Mouse (Mus musculus): ENCODE results near the gene Pard6b. TPM values are rescaled to one million over a fixed set of nuclear protein-coding genes. Genes with fewer than 3 reads are reported as not detected.

Gene Pard6b
- total and polyA plus RNA-seq, 2 experiments from 2014 or later, result 3.5 to 6.5 TPM

- ATAC-seq (ENCODE audit: insufficient read depth, low read depth), result no peak
- 81% methylated on average over 5 of the region's 5 CpGs for WGBS
- peak overlapping the region; percentile 73; the same call in 1 of the 2 replicates for H3K27ac ChIP-seq (ENCODE audit: low read depth)
- no peaks in the 10 kb centered on the region for H3K9me3 ChIP-seq (replicated peaks; ENCODE audit: control insufficient read depth, low read length)
- no peak for DNase-seq (ENCODE audit: low spot score)
- no peak for TF ChIP-seq EP300 (IDR thresholded peaks at IDR 0.05; ENCODE audit: low read depth)
- H3K27me3 ChIP-seq (ENCODE audit: control insufficient read depth, insufficient read depth, low read length), result 0 out of 2 replicates have a peak, but pooled peaks cover 2% of the 10 kb centered on the region
- H3K36me3 ChIP-seq (replicated peaks; ENCODE audit: control insufficient read depth, insufficient read depth, low read length), result no peaks in the 10 kb centered on the region
- H3K9ac ChIP-seq (replicated peaks; ENCODE audit: low read depth, low read length), result no peak overlapping the region
- H3K4me2 ChIP-seq (ENCODE audit: low read depth, low read length), result no peak overlapping the region
- peaks cover 8% of the 10 kb centered on the region; the same call in 1 of the 2 replicates for H3K4me1 ChIP-seq (ENCODE audit: control insufficient read depth, insufficient read depth)
- no peak overlapping the region for H3K4me3 ChIP-seq (ENCODE audit: low read depth, low read length)
Observed at GRCm38 (mm10) chr2:168073722-168074121, 7.1 kb upstream of the Pard6b start.

GRCm38 (mm10) chr2:168074457-168074856 is 6.3 kb upstream of the Pard6b start:
- no peak for DNase-seq (ENCODE audit: low spot score)
- 0 out of 2 replicates have a peak, but pooled peaks cover 2% of the 10 kb centered on the region for H3K27me3 ChIP-seq (ENCODE audit: control insufficient read depth, insufficient read depth, low read length)
- no peak overlapping the region for H3K9ac ChIP-seq (replicated peaks; ENCODE audit: low read depth, low read length)
- no peaks in the 10 kb centered on the region for H3K36me3 ChIP-seq (replicated peaks; ENCODE audit: control insufficient read depth, insufficient read depth, low read length)
- H3K4me1 ChIP-seq (ENCODE audit: control insufficient read depth, insufficient read depth), result peaks cover 8% of the 10 kb centered on the region; the same call in 1 of the 2 replicates
- H3K4me2 ChIP-seq (ENCODE audit: low read depth, low read length), result no peak overlapping the region
- 71% methylated on average over 3 of the region's 3 CpGs for WGBS
- no peak overlapping the region for H3K27ac ChIP-seq (ENCODE audit: low read depth)
- H3K9me3 ChIP-seq (replicated peaks; ENCODE audit: control insufficient read depth, low read length), result no peaks in the 10 kb centered on the region
- ATAC-seq (ENCODE audit: insufficient read depth, low read depth), result no peak
- no peak overlapping the region for H3K4me3 ChIP-seq (ENCODE audit: low read depth, low read length)
- TF ChIP-seq EP300 (IDR thresholded peaks at IDR 0.05; ENCODE audit: low read depth) (no peak), CTCF (IDR thresholded peaks at IDR 0.05; ENCODE audit: low read depth) (no peak)

GRCm38 (mm10) chr2:168076840-168077576 is 3.8 kb upstream of the Pard6b start:
- Histone ChIP-seq H3K4me1 (ENCODE audit: control insufficient read depth, insufficient read depth) (0 out of 2 replicates have a peak, but pooled peaks cover 11% of the 10 kb centered on the region), H3K4me2 (ENCODE audit: low read depth, low read length) (no peak overlapping the region), H3K36me3 (replicated peaks; ENCODE audit: control insufficient read depth, insufficient read depth, low read length) (no peaks in the 10 kb centered on the region), H3K4me3 (ENCODE audit: low read depth, low read length) (no peak overlapping the region), H3K27me3 (ENCODE audit: control insufficient read depth, insufficient read depth, low read length) (0 out of 2 replicates have a peak, but pooled peaks cover 8% of the 10 kb centered on the region), H3K27ac (ENCODE audit: low read depth) (no peak overlapping the region), H3K9ac (replicated peaks; ENCODE audit: low read depth, low read length) (no peak overlapping the region), H3K9me3 (replicated peaks; ENCODE audit: control insufficient read depth, low read length) (no peaks in the 10 kb centered on the region)
- ATAC-seq (ENCODE audit: insufficient read depth, low read depth) (no peak), DNase-seq (ENCODE audit: low spot score) (no peak)
- 73% methylated on average over 20 of the region's 20 CpGs for WGBS
- no peak for TF ChIP-seq EP300 (IDR thresholded peaks at IDR 0.05; ENCODE audit: low read depth)
- no peak for TF ChIP-seq CTCF (IDR thresholded peaks at IDR 0.05; ENCODE audit: low read depth)

- Histone ChIP-seq H3K4me2 (ENCODE audit: low read depth, low read length) (no peak overlapping the region), H3K9ac (replicated peaks; ENCODE audit: low read depth, low read length) (no peak overlapping the region)
- no peak for ATAC-seq (ENCODE audit: insufficient read depth, low read depth)
Observed at GRCm38 (mm10) chr2:168078107-168078830, 2.5 kb upstream of the Pard6b start.

GRCm38 (mm10) chr2:168081299-168081932 is 612 bp downstream of the Pard6b start:
- H3K4me2 ChIP-seq (ENCODE audit: low read depth, low read length), result peak overlapping the region; percentile 99
- H3K27ac ChIP-seq (ENCODE audit: low read depth), result peak overlapping the region; percentile 81
- peak overlapping the region; percentile 71 for H3K9ac ChIP-seq (replicated peaks; ENCODE audit: low read depth, low read length)
- H3K27me3 ChIP-seq (ENCODE audit: control insufficient read depth, insufficient read depth, low read length), result 0 out of 2 replicates have a peak, but pooled peaks cover 8% of the 10 kb centered on the region
- ATAC-seq (ENCODE audit: insufficient read depth, low read depth) (no peak; the same call in 1 of the 2 replicates), DNase-seq (ENCODE audit: low spot score) (no peak)
- no peaks in the 10 kb centered on the region for H3K36me3 ChIP-seq (replicated peaks; ENCODE audit: control insufficient read depth, insufficient read depth, low read length)
- TF ChIP-seq EP300 (IDR thresholded peaks at IDR 0.05; ENCODE audit: low read depth) (no peak), CTCF (IDR thresholded peaks at IDR 0.05; ENCODE audit: low read depth) (no peak)
- H3K4me3 ChIP-seq (ENCODE audit: low read depth, low read length), result peak overlapping the region; percentile 86
- 0 out of 2 replicates have a peak, but pooled peaks cover 11% of the 10 kb centered on the region for H3K4me1 ChIP-seq (ENCODE audit: control insufficient read depth, insufficient read depth)
- under 1% methylated on average over 48 of the region's 49 CpGs for WGBS
- no peaks in the 10 kb centered on the region for H3K9me3 ChIP-seq (replicated peaks; ENCODE audit: control insufficient read depth, low read length)

More at GRCm38 (mm10) chr2:168078107-168078830, 2.5 kb upstream of the Pard6b start:
- 0 out of 2 replicates have a peak, but pooled peaks cover 8% of the 10 kb centered on the region for H3K27me3 ChIP-seq (ENCODE audit: control insufficient read depth, insufficient read depth, low read length)
- DNase-seq (ENCODE audit: low spot score), result no peak
- no peaks in the 10 kb centered on the region for H3K9me3 ChIP-seq (replicated peaks; ENCODE audit: control insufficient read depth, low read length)
- 0 out of 2 replicates have a peak, but pooled peaks cover 11% of the 10 kb centered on the region for H3K4me1 ChIP-seq (ENCODE audit: control insufficient read depth, insufficient read depth)
- no peak for TF ChIP-seq CTCF (IDR thresholded peaks at IDR 0.05; ENCODE audit: low read depth)
- TF ChIP-seq EP300 (IDR thresholded peaks at IDR 0.05; ENCODE audit: low read depth), result no peak
- no peak overlapping the region for H3K27ac ChIP-seq (ENCODE audit: low read depth)
- no peak overlapping the region for H3K4me3 ChIP-seq (ENCODE audit: low read depth, low read length)
- 33% methylated on average over 15 of the region's 15 CpGs for WGBS
- no peaks in the 10 kb centered on the region for H3K36me3 ChIP-seq (replicated peaks; ENCODE audit: control insufficient read depth, insufficient read depth, low read length)
